Mouse (Mus musculus): ENCODE results near the gene Rmi2.
"Not testable (repeated sequence)": the region's sequence is repeated elsewhere in the genome, so short reads cannot be mapped to it uniquely, and the experiment has no call there.

Gene Rmi2

GRCm38 (mm10) chr16:10827766-10828460 is 6.9 kb upstream of the Rmi2 start:
- no peak for DNase-seq

GRCm38 (mm10) chr16:10828461-10828805 is 6.4 kb upstream of the Rmi2 start:
- DNase-seq: no peak

- DNase-seq: no peak
Measured at GRCm38 (mm10) chr16:10834542-10834910, 333 bp upstream of the Rmi2 start.

- no peak for DNase-seq
Measured at GRCm38 (mm10) chr16:10836388-10836787, 1.5 kb downstream of the Rmi2 start.

- DNase-seq: no peak
Measured at GRCm38 (mm10) chr16:10837250-10837649, 2.4 kb downstream of the Rmi2 start.

GRCm38 (mm10) chr16:10837903-10838302 is 3.0 kb downstream of the Rmi2 start:
- no peak for DNase-seq

- DNase-seq: no peak
Measured at GRCm38 (mm10) chr16:10838487-10839245, 3.8 kb downstream of the Rmi2 start.

GRCm38 (mm10) chr16:10840018-10840417 is 5.2 kb downstream of the Rmi2 start:
- DNase-seq: no peak

- DNase-seq: peak in 1 of 2 experiments; percentile 24
Measured at GRCm38 (mm10) chr16:10842282-10842855, 7.5 kb downstream of the Rmi2 start.

GRCm38 (mm10) chr16:10843486-10844318 is 8.8 kb downstream of the Rmi2 start:
- peak; percentile 59 to 64 for DNase-seq

GRCm38 (mm10) chr16:10844319-10844670 is 9.4 kb downstream of the Rmi2 start:
- DNase-seq: no peak

- no peak for DNase-seq
Measured at GRCm38 (mm10) chr16:10845952-10846351, 11.1 kb downstream of the Rmi2 start.

GRCm38 (mm10) chr16:10846503-10846902 is 11.6 kb downstream of the Rmi2 start:
- DNase-seq: peak; percentile 64 to 65

GRCm38 (mm10) chr16:10849965-10850861 is 15.4 kb downstream of the Rmi2 start:
- DNase-seq: no peak

GRCm38 (mm10) chr16:10850905-10851304 is 16.0 kb downstream of the Rmi2 start:
- DNase-seq: no peak

- not testable (repeated sequence) for DNase-seq
Measured at GRCm38 (mm10) chr16:10852216-10852615, 17.4 kb downstream of the Rmi2 start.

GRCm38 (mm10) chr16:10859726-10860245 is 24.9 kb downstream of the Rmi2 start:
- DNase-seq: peak; percentile 61 to 65

- DNase-seq: no peak
Measured at GRCm38 (mm10) chr16:10861408-10861807, 26.5 kb downstream of the Rmi2 start.

GRCm38 (mm10) chr16:10864833-10865591 is 30.2 kb downstream of the Rmi2 start:
- DNase-seq: no peak

- no peak for DNase-seq
Measured at GRCm38 (mm10) chr16:10865592-10865987, 30.7 kb downstream of the Rmi2 start.

- DNase-seq: no peak
Measured at GRCm38 (mm10) chr16:10866841-10867240, 32.0 kb downstream of the Rmi2 start.
